Comparison of ENCODE assay signal across 12 mouse cellular contexts in genomic region chr1:106552856-106553255, GRCm38 (mm10).
DNase-seq lines count a peak whose midpoint lies in the region; ATAC-seq and TF ChIP-seq lines count a peak whose summit lies in the region.
"Had no signal": no experiment of that assay in that cellular context is flagged by ENCODE, and none has a peak within 500 bp of the region (broad histone marks: within the 10 kb centered on the region; RNA-seq: fewer than 3 reads in every experiment).

No protein-coding gene starts in this region.

- H3K4me1 ChIP-seq in kidney, embryonic 14.5 days (ENCODE audit: control insufficient read depth, insufficient read depth, low read length) = peaks cover 7% of the 10 kb centered on the region; the same call in 1 of the 2 replicates
- H3K4me1 ChIP-seq in intestine, embryonic 16.5 days (ENCODE audit: control insufficient read depth, insufficient read depth, low read length) = peaks cover 23% of the 10 kb centered on the region
- H3K4me1 ChIP-seq in stomach, postnatal 0 days (replicated peaks; ENCODE audit: control insufficient read depth, insufficient read depth) = peaks cover 9% of the 10 kb centered on the region; the same call in 1 of the 2 replicates
- H3K4me1 ChIP-seq: liver, embryonic 15.5 days had no signal

- no peak for ATAC-seq in kidney, embryonic 14.5 days (ENCODE audit: low FRiP score, low TSS enrichment)
- ATAC-seq in intestine, embryonic 16.5 days = peak; percentile 65
- peak; percentile 59; the same call in 1 of the 2 replicates for ATAC-seq in stomach, postnatal 0 days (ENCODE audit: low FRiP score, low TSS enrichment)

- no peak overlapping the region for H3K4me2 ChIP-seq in kidney, embryonic 14.5 days (replicated peaks; ENCODE audit: low read depth, low read length)
- H3K4me2 ChIP-seq in intestine, embryonic 16.5 days (ENCODE audit: low read depth, low read length) = no peak overlapping the region
- no peak overlapping the region for H3K4me2 ChIP-seq in stomach, postnatal 0 days (replicated peaks; ENCODE audit: low read depth)
- H3K4me2 ChIP-seq: liver, embryonic 15.5 days had no signal

- TF ChIP-seq EP300 in stomach, postnatal 0 days (optimal IDR thresholded peaks at IDR 0.05) = no peak

- H3K9ac ChIP-seq in kidney, embryonic 14.5 days (ENCODE audit: low read depth, low read length) = no peak overlapping the region
- H3K9ac ChIP-seq in intestine, embryonic 16.5 days (ENCODE audit: low read depth, low read length) = no peak overlapping the region
- H3K9ac ChIP-seq in stomach, postnatal 0 days (ENCODE audit: low read length) = no peak overlapping the region
- H3K9ac ChIP-seq: liver, embryonic 15.5 days had no signal

- peak overlapping the region; percentile 53; the same call in 1 of the 2 replicates for H3K27ac ChIP-seq in kidney, embryonic 14.5 days (ENCODE audit: low read depth, low read length)
- peak overlapping the region; percentile 33; the same call in 1 of the 2 replicates for H3K27ac ChIP-seq in intestine, embryonic 16.5 days (ENCODE audit: low read length)
- no peak overlapping the region for H3K27ac ChIP-seq in stomach, postnatal 0 days (replicated peaks)
- H3K27ac ChIP-seq: liver, embryonic 15.5 days had no signal

- no peak for TF ChIP-seq CTCF in stomach, postnatal 0 days (IDR thresholded peaks at IDR 0.05; ENCODE audit: low read depth)

- DNase-seq in kidney, adult 11 months = no peak
- peak; percentile 68 to 75 for DNase-seq in spleen, postnatal 36 days (ENCODE audit: low spot score in 2 of 2)
- DNase-seq in spleen, postnatal 4 days (ENCODE audit: low spot score in 2 of 2) = no peak
- DNase-seq in stomach, postnatal 0 days (ENCODE audit: low spot score) = no peak
- no peak for DNase-seq in urinary bladder, postnatal 10 days (ENCODE audit: low spot score)
- DNase-seq in heart, adult 18-20 months = no peak
- DNase-seq: cerebellum, postnatal 14 days; gastrocnemius, postnatal 25 days had no signal

- no peak overlapping the region for H3K4me3 ChIP-seq in kidney, embryonic 14.5 days (ENCODE audit: low read length)
- no peak overlapping the region for H3K4me3 ChIP-seq in intestine, embryonic 16.5 days (ENCODE audit: low read length)
- no peak overlapping the region for H3K4me3 ChIP-seq in stomach, postnatal 0 days (ENCODE audit: low read depth, low read length)
- H3K4me3 ChIP-seq: liver, embryonic 15.5 days; myocyte had no signal

- no peaks in the 10 kb centered on the region for H3K27me3 ChIP-seq in kidney, embryonic 14.5 days (ENCODE audit: control insufficient read depth, insufficient read depth, low read length)
- H3K27me3 ChIP-seq in intestine, embryonic 16.5 days (replicated peaks; ENCODE audit: control insufficient read depth, insufficient read depth, low read length) = no peaks in the 10 kb centered on the region
- H3K27me3 ChIP-seq in stomach, postnatal 0 days (ENCODE audit: control insufficient read depth, insufficient read depth, low read length) = no peaks in the 10 kb centered on the region
- H3K27me3 ChIP-seq: liver, embryonic 15.5 days had no signal

- no peaks in the 10 kb centered on the region for H3K36me3 ChIP-seq in kidney, embryonic 14.5 days (ENCODE audit: control insufficient read depth, insufficient read depth, low read length)
- no peaks in the 10 kb centered on the region; the same call in 1 of the 2 replicates for H3K36me3 ChIP-seq in intestine, embryonic 16.5 days (ENCODE audit: control insufficient read depth, insufficient read depth, low read length)
- no peaks in the 10 kb centered on the region for H3K36me3 ChIP-seq in stomach, postnatal 0 days (ENCODE audit: control insufficient read depth, insufficient read depth, low read length)
- H3K36me3 ChIP-seq: liver, embryonic 15.5 days had no signal

- 59% methylated on average over 7 of the region's 7 CpGs for WGBS in kidney, embryonic 14.5 days
- 51% methylated on average over 7 of the region's 7 CpGs for WGBS in intestine, embryonic 16.5 days
- WGBS in stomach, postnatal 0 days = 30% methylated on average over 7 of the region's 7 CpGs

- H3K9me3 ChIP-seq in kidney, embryonic 14.5 days (ENCODE audit: control insufficient read depth, low read length) = no peaks in the 10 kb centered on the region
- no peaks in the 10 kb centered on the region for H3K9me3 ChIP-seq in intestine, embryonic 16.5 days (ENCODE audit: control insufficient read depth, low read length)
- no peaks in the 10 kb centered on the region for H3K9me3 ChIP-seq in stomach, postnatal 0 days (ENCODE audit: control insufficient read depth, low read length)
- H3K9me3 ChIP-seq: liver, embryonic 15.5 days had no signal

Comparison
In these comparisons a context has a peak if more than half of its experiments do, and no peak if none do; other contexts are left out.
1. DNase-seq: peak in spleen, postnatal 36 days (2 of 2); none in kidney, adult 11 months (single experiment), spleen, postnatal 4 days (0 of 2), stomach, postnatal 0 days (single experiment), urinary bladder, postnatal 10 days (single experiment) and heart, adult 18-20 months (0 of 2).